Comparison of ENCODE assay signal across 9 mouse cellular contexts in genomic region chr13:37751154-37751950, GRCm38 (mm10). TPM values are rescaled to one million over a fixed set of nuclear protein-coding genes. Genes with fewer than 3 reads are reported as not detected.
DNase-seq lines count a peak whose midpoint lies in the region; ATAC-seq and TF ChIP-seq lines count a peak whose summit lies in the region.
"Had no signal": no experiment of that assay in that cellular context is flagged by ENCODE, and none has a peak within 500 bp of the region (broad histone marks: within the 10 kb centered on the region; RNA-seq: fewer than 3 reads in every experiment).

No protein-coding gene starts in this region.

- H3K36me3 ChIP-seq in kidney, embryonic 15.5 days, result no peaks in the 10 kb centered on the region
- no peaks in the 10 kb centered on the region for H3K36me3 ChIP-seq in intestine, embryonic 16.5 days (ENCODE audit: control insufficient read depth, insufficient read depth, low read length)
- no peaks in the 10 kb centered on the region for H3K36me3 ChIP-seq in midbrain, embryonic 13.5 days
- H3K36me3 ChIP-seq: neural tube, embryonic 13.5 days had no signal

- no peak overlapping the region for H3K4me3 ChIP-seq in kidney, embryonic 15.5 days (replicated peaks)
- H3K4me3 ChIP-seq in bone marrow macrophage, adult 2 months (ENCODE audit: insufficient read depth, low read length), result no peak overlapping the region
- no peak overlapping the region for H3K4me3 ChIP-seq in intestine, embryonic 16.5 days (ENCODE audit: low read length)
- H3K4me3 ChIP-seq in midbrain, embryonic 13.5 days (replicated peaks), result no peak overlapping the region
- H3K4me3 ChIP-seq: neural tube, embryonic 13.5 days had no signal

- no peak for TF ChIP-seq CTCF in bone marrow macrophage, adult 2 months (IDR thresholded peaks at IDR 0.05; ENCODE audit: low read depth, low read length)

- TF ChIP-seq POLR2A in bone marrow macrophage, adult 2 months (IDR thresholded peaks at IDR 0.05; ENCODE audit: borderline replicate concordance, low read depth, low read length), result no peak

- H3K9ac ChIP-seq in kidney, embryonic 15.5 days, result no peak overlapping the region
- 0 out of 2 replicates have a peak overlapping the region, but pooled peaks have one; percentile 8 for H3K9ac ChIP-seq in intestine, embryonic 16.5 days (ENCODE audit: low read depth, low read length)
- no peak overlapping the region for H3K9ac ChIP-seq in midbrain, embryonic 13.5 days (replicated peaks)
- H3K9ac ChIP-seq: neural tube, embryonic 13.5 days had no signal

- H3K27ac ChIP-seq in kidney, embryonic 15.5 days, result no peak overlapping the region
- H3K27ac ChIP-seq in bone marrow macrophage, adult 2 months (ENCODE audit: insufficient read depth, low read depth, low read length), result peak overlapping the region; percentile 57
- H3K27ac ChIP-seq in intestine, embryonic 16.5 days (ENCODE audit: low read length), result no peak overlapping the region
- no peak overlapping the region for H3K27ac ChIP-seq in midbrain, embryonic 13.5 days
- H3K27ac ChIP-seq: neural tube, embryonic 13.5 days had no signal

- H3K9me3 ChIP-seq in kidney, embryonic 15.5 days (replicated peaks), result no peaks in the 10 kb centered on the region
- 0 out of 2 replicates have a peak, but pooled peaks cover 3% of the 10 kb centered on the region for H3K9me3 ChIP-seq in intestine, embryonic 16.5 days (ENCODE audit: control insufficient read depth, low read length)
- H3K9me3 ChIP-seq in midbrain, embryonic 13.5 days, result 0 out of 2 replicates have a peak, but pooled peaks cover 4% of the 10 kb centered on the region
- H3K9me3 ChIP-seq: neural tube, embryonic 13.5 days had no signal

- no peak for ATAC-seq in kidney, embryonic 15.5 days (replicated peaks; ENCODE audit: low FRiP score)
- peak; percentile 78 for ATAC-seq in intestine, embryonic 16.5 days
- ATAC-seq in midbrain, embryonic 13.5 days, result no peak

- H3K4me1 ChIP-seq in kidney, embryonic 15.5 days, result no peaks in the 10 kb centered on the region
- H3K4me1 ChIP-seq in bone marrow macrophage, adult 2 months (ENCODE audit: control insufficient read depth, insufficient read depth, low read length), result peaks cover 17% of the 10 kb centered on the region
- peaks cover 8% of the 10 kb centered on the region for H3K4me1 ChIP-seq in intestine, embryonic 16.5 days (ENCODE audit: control insufficient read depth, insufficient read depth, low read length)
- peaks cover 9% of the 10 kb centered on the region for H3K4me1 ChIP-seq in midbrain, embryonic 13.5 days (replicated peaks)

- H3K4me2 ChIP-seq in kidney, embryonic 15.5 days, result no peak overlapping the region
- no peak overlapping the region for H3K4me2 ChIP-seq in intestine, embryonic 16.5 days (ENCODE audit: low read depth, low read length)
- no peak overlapping the region for H3K4me2 ChIP-seq in midbrain, embryonic 13.5 days (replicated peaks)
- H3K4me2 ChIP-seq: neural tube, embryonic 13.5 days had no signal

- 54% methylated on average over 9 of the region's 9 CpGs for WGBS in kidney, embryonic 15.5 days
- WGBS in intestine, embryonic 16.5 days, result 36% methylated on average over 9 of the region's 9 CpGs
- 59% methylated on average over 9 of the region's 9 CpGs for WGBS in midbrain, embryonic 13.5 days

- DNase-seq in kidney, postnatal 4 days, result peak; percentile 27 to 54
- peak; percentile 78 for DNase-seq in lung, postnatal 36 days
- peak; percentile 71 for DNase-seq in thymus, postnatal 0 days (ENCODE audit: low spot score)
- DNase-seq in retina, postnatal 1 day, result no peak

- no peaks in the 10 kb centered on the region for H3K27me3 ChIP-seq in kidney, embryonic 15.5 days
- no peaks in the 10 kb centered on the region for H3K27me3 ChIP-seq in intestine, embryonic 16.5 days (replicated peaks; ENCODE audit: control insufficient read depth, insufficient read depth, low read length)
- peaks cover 10% of the 10 kb centered on the region; the same call in 1 of the 2 replicates for H3K27me3 ChIP-seq in midbrain, embryonic 13.5 days
- H3K27me3 ChIP-seq: neural tube, embryonic 13.5 days had no signal

RNA-seq across cellular contexts. Expression of gene Rreb1, which starts 26.8 kb away (rescaled TPM):
- polyA plus RNA-seq in kidney, embryonic 15.5 days (2015; fragmentation: Nextera tagmentation; extraction: Ambion mirVana), result 14.3 and 14.5 TPM in 2 replicates
- polyA plus RNA-seq in bone marrow macrophage, adult 2 months (2012; ENCODE audit: insufficient read depth, insufficient read length, missing spikeins), result 49.3 and 57.2 TPM in 2 replicates
- 13.7 and 14.8 TPM in 2 replicates for polyA plus RNA-seq in intestine, embryonic 16.5 days (2015; fragmentation: Nextera tagmentation; extraction: Ambion mirVana)
- 8.5 and 9.6 TPM in 2 replicates for polyA plus RNA-seq in thymus, postnatal 0 days (2015; fragmentation: Nextera tagmentation; extraction: Ambion mirVana)
- polyA plus RNA-seq in midbrain, embryonic 13.5 days (2015; fragmentation: Nextera tagmentation; extraction: Ambion mirVana), result 2.5 and 2.7 TPM in 2 replicates
